ENCODE assay signal across 15 mouse cellular contexts in genomic region chr1:158830152-158830551, GRCm38 (mm10).
"Had no signal": no experiment of that assay in that cellular context is flagged by ENCODE, and none has a peak within 500 bp of the region (broad histone marks: within the 10 kb centered on the region; RNA-seq: fewer than 3 reads in every experiment).

No protein-coding gene starts in this region.

- H3K36me3 ChIP-seq: neural tube, embryonic 13.5 days; neural tube, embryonic 15.5 days; stomach, embryonic 15.5 days had no signal

- H3K4me3 ChIP-seq: neural tube, embryonic 13.5 days; neural tube, embryonic 15.5 days; stomach, embryonic 15.5 days had no signal

- H3K27me3 ChIP-seq: neural tube, embryonic 13.5 days; neural tube, embryonic 15.5 days; stomach, embryonic 15.5 days had no signal

- DNase-seq: retina, postnatal 1 day; right cerebral cortex, adult 18-20 months; right cerebral cortex, postnatal 14 days; right cerebral cortex, postnatal 25 days; right cerebral cortex, postnatal 4 days; spleen, adult 18-20 months; thymus, adult 18-20 months; thymus, adult 2 months; thymus, postnatal 14 days; thymus, postnatal 25 days; thymus, postnatal 36 days; thymus, postnatal 4 days had no signal

- H3K4me2 ChIP-seq: neural tube, embryonic 13.5 days; neural tube, embryonic 15.5 days; stomach, embryonic 15.5 days had no signal
